Mouse (Mus musculus) CD8-positive naive resting alpha-beta T cell, adult 2 months (primary cell): ENCODE measurements around the gene Baz2b.
"Not testable (repeated sequence)": the region's sequence is repeated elsewhere in the genome, so short reads cannot be mapped to it uniquely, and the experiment has no call there.

Experiments used
- DNase-seq, 2 experiments: peaks; one replicate each; pipeline ENCODE4 v3.0.0; 2022; ENCODE audit warnings: low read depth in 2 of 2, low spot score in 2 of 2

Baz2b gene

GRCm38 (mm10) chr2:59881831-59882741, 327.6 kb downstream of the Baz2b start, which contains the start of gene Wdsub1:
Gene Wdsub1, minus strand, starts transcription at chr2:59882591.
- DNase-seq, result peak; percentile 78 to 84

GRCm38 (mm10) chr2:59881404-59881803, 328.2 kb downstream of the Baz2b start:
- DNase-seq, result no peak

GRCm38 (mm10) chr2:59878221-59878620, 331.4 kb downstream of the Baz2b start:
- no peak for DNase-seq

- no peak for DNase-seq
Measured at GRCm38 (mm10) chr2:59877335-59877734, 332.3 kb downstream of the Baz2b start.

GRCm38 (mm10) chr2:59876482-59876881, 333.2 kb downstream of the Baz2b start:
- DNase-seq, result no peak

- DNase-seq, result no peak
Measured at GRCm38 (mm10) chr2:59870526-59870925, 339.1 kb downstream of the Baz2b start.

- DNase-seq, result no peak
Measured at GRCm38 (mm10) chr2:59862618-59863017, 347.0 kb downstream of the Baz2b start.

GRCm38 (mm10) chr2:59854363-59854762, 355.3 kb downstream of the Baz2b start:
- DNase-seq, result no peak

- DNase-seq, result no peak
Measured at GRCm38 (mm10) chr2:59853543-59853942, 356.1 kb downstream of the Baz2b start.

- no peak for DNase-seq
Measured at GRCm38 (mm10) chr2:59852916-59853315, 356.7 kb downstream of the Baz2b start.

- not testable (repeated sequence) for DNase-seq
Measured at GRCm38 (mm10) chr2:59851885-59852284, 357.8 kb downstream of the Baz2b start.
